Mouse (Mus musculus) testis, postnatal 10 days (tissue): Measurements from ENCODE around the gene Ring1.
"Not testable (repeated sequence)": the region's sequence is repeated elsewhere in the genome, so short reads cannot be mapped to it uniquely, and the experiment has no call there.

ENCODE experiments used
- DNase-seq: peaks from one replicate; pipeline ENCODE4 v3.0.0; 2021; ENCODE audit warnings: low spot score

Gene Ring1

DNA sequence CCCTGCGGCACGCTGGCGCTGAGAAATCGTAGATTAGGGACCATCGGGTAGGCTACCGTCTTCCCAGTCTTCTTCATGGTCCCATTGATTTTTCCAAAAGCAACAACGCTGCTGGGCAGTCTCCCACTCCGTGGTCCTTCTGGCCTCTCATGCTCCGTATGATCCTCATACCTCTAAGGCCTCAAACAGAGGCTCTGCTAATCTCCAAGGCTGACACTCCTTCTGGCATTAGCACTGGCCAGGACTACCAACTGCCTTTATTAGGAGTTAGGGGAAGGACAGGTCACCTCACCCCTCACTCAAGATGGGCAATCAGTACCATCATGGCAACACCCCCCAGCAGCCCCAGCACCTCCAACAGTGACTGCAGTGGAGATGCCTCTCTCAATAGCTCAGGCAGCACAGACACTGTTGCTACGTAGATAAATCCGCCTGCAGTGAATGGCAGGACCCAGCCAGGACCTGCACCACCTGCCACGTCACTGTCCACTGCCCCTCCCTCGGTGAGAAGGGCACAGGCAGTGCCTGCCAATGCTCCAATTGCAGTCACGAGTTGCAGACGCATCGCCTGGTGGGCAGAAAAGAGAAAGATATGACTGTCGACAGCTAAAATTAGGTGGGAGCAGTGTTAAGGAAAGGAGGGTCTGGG lies 4.1 kb upstream of the Ring1 start:
- DNase-seq: peak; percentile 46

DNA sequence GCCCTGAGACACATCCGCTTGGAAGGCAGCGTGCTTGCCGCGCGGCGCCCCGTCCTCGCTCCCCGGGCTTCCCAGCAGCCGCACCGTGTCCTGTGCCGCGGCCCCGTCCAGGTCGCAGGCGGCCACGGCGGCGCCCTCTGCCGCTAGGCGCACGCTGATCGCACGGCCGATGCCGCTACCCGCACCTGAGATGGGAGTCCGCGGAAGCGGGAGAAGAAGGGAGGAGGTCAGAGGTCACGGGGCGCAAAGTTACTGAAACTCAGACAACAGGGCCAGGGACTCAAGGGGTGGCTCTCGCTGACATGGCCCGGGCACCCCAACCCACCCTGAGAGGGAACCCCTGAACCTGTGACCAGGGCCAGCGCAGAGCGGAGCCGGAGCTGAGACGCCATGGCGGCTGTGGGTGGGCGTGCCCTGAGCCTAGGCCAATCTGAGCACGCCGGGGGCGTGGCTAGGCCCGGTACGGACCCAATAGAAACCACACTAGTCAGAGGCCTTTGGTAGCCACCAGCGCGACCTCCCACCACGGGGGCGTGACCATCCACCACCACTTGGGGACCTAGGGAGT lies 3.3 kb upstream of the Ring1 start, which contains the start of gene H2-Ke6:
Gene H2-Ke6, minus strand, starts transcription at position 405 of the 568 bp plus-strand sequence.
- peak; percentile 95 for DNase-seq

- peak; percentile 48 for DNase-seq
Observed at GRCm38 (mm10) chr17:34026917-34027655, 2.6 kb upstream of the Ring1 start.

- no peak for DNase-seq
Observed at GRCm38 (mm10) chr17:34026221-34026620, 1.7 kb upstream of the Ring1 start.

DNA sequence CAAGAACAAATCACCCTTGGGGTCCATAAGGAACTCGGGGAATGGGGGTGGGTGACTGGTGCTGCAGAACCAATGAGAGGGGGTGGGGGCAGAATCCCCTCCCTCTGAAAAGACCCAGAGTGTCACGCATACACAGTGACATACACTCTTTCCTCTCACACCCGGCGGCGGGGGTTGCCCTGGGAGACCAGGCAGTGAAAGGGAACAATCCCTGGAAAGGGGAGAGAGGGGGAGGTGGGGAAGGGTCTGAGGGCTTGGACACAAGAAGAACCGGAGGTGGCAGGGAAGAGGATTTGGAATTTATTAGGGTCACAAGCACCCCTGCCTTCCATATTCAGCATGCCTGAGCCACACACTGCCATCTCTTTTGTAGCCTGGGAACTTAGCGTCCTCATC lies 1.3 kb upstream of the Ring1 start:
- DNase-seq: peak; percentile 49

DNA sequence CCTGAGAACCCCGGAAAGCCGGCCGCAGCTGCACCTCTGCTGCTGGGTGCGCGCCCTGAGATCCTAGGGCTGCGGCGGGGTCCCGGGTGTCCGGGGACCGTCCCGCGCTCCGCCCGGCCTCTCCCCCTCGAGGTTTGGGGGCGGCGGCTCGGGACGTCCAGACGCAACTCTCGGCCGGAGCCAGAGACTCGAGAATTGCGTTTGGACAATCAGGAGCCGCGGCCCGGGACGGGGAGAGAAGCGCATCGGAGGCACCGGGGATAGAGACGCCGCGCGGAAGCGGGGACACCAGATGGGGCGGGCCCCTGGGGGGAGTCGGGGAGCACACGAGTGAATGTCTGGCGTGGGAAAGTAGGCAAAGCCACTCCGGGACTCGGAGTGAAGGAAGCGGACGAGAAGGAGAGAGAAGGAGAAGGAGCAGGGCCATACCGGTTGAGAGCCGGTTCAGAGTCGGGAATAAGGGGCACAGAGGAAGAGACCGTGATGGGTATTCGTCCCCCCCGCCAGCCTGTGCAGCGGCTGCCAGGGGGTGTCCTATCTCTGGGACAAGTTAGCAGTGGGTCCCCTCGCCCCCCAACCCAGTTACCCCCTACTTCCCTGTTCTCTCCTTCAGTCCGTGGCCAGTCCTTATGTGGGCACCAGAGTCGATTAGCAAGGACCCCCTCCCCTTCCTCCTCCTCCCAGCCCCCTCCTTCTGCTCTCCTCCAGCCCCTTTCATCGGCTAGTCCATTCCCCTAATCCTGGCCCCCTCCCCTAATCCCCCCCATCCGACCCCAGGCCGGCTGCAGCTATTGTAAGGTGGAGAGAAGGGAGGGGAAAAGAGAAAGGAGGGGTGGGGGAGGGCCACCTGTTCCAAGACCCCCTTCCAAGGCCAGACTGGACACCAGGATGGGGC lies 628 bp upstream of the Ring1 start:
- peak; percentile 79 for DNase-seq

- DNase-seq: peak; percentile 36
Observed at GRCm38 (mm10) chr17:34023678-34024077, 802 bp downstream of the Ring1 start.

DNA sequence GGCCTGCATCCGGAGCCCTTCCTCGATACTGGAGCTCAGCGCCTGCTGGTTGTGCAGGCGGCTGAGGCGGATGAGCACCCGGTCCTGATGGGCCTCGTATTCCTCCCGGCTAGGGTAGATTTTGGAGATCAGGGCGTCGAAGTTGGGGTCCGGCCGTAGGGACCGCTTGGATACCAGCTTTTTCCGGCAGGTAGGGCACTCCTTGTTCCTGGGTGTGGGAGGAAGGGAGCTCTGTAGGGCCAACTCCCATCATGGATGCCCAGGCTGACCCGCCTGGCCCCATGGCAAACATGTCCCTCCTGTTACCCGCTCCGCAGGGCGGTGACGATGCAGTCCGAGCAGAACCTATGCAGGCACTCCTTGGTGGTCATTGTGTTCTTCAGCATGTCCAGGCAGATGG lies 1.5 kb downstream of the Ring1 start:
- peak; percentile 48 for DNase-seq

DNA sequence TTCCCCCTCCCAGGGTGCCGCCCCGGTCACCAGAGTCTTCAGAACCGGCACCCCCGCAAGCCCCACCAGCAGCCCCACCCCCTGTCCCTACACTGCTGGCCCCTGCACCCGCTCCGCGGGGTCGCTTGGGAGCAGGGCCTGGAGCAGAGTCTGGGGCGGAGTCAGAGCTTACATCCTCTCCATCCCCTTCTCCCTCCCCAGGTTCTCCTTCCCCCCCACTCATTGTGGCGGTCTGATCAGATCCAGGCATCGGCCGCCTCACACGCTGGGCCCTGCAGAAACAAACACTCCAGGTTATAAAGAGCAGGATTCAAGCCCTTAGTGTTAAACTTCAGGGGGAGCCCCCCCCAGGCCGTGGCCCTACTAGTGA lies 2.1 kb downstream of the Ring1 start:
- peak; percentile 50 for DNase-seq

GRCm38 (mm10) chr17:34021539-34022413 lies 2.7 kb downstream of the Ring1 start:
- peak; percentile 67 for DNase-seq

GRCm38 (mm10) chr17:34013436-34013835 lies 11.0 kb downstream of the Ring1 start:
- DNase-seq: no peak

GRCm38 (mm10) chr17:34010156-34010555 lies 14.3 kb downstream of the Ring1 start:
- DNase-seq: no peak

- no peak for DNase-seq
Observed at GRCm38 (mm10) chr17:34006570-34006969, 17.9 kb downstream of the Ring1 start.

GRCm38 (mm10) chr17:34003426-34003825 lies 21.1 kb downstream of the Ring1 start:
- DNase-seq: no peak

- DNase-seq: not testable (repeated sequence)
Observed at GRCm38 (mm10) chr17:34000796-34001195, 23.7 kb downstream of the Ring1 start.

GRCm38 (mm10) chr17:34000150-34000537 lies 24.3 kb downstream of the Ring1 start, which contains the start of gene H2-K1:
TSS of gene H2-K1 (minus strand) at chr17:34000347.
- peak; percentile 87 for DNase-seq

- peak; percentile 60 for DNase-seq
Observed at GRCm38 (mm10) chr17:33999341-34000149, 24.9 kb downstream of the Ring1 start.

GRCm38 (mm10) chr17:33998697-33999096 lies 25.8 kb downstream of the Ring1 start:
- not testable (repeated sequence) for DNase-seq

GRCm38 (mm10) chr17:33997025-33997424 lies 27.5 kb downstream of the Ring1 start:
- not testable (repeated sequence) for DNase-seq

GRCm38 (mm10) chr17:33995651-33996050 lies 28.8 kb downstream of the Ring1 start:
- no peak for DNase-seq
